Mouse (Mus musculus) CD8-positive naive resting alpha-beta T cell, adult 2 months (primary cell): ENCODE data around the gene Ddx19a.
"Not testable (repeated sequence)": the region's sequence is repeated elsewhere in the genome, so short reads cannot be mapped to it uniquely, and the experiment has no call there.

Experiments
- DNase-seq, 2 experiments: peaks; one replicate each; pipeline ENCODE4 v3.0.0; 2022; ENCODE audit warnings: low read depth in 2 of 2, low spot score in 2 of 2

Gene Ddx19a

DNA sequence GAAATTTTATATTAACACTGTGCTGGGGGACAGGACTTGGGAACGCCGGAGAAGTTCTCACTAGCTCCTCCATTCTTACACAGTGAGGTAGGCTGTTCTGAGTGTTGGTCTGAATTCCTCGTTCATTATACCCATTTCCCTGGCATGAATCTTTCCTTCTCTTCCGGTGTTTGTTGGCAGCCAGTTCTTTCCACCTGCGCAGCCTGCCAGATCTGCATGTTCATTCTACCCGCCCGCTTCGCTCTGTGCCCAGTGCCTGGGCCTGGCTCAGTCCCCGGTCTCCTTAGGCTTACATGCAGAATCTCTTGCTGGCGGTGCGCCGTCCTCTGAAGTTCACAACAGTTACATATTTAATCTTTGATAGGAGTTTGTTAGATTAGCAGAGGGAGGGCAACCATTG, 61.4 kb downstream of the Ddx19a start:
- DNase-seq = no peak

- no peak for DNase-seq
Observed at GRCm38 (mm10) chr8:110933272-110933671, 64.3 kb downstream of the Ddx19a start.

DNA sequence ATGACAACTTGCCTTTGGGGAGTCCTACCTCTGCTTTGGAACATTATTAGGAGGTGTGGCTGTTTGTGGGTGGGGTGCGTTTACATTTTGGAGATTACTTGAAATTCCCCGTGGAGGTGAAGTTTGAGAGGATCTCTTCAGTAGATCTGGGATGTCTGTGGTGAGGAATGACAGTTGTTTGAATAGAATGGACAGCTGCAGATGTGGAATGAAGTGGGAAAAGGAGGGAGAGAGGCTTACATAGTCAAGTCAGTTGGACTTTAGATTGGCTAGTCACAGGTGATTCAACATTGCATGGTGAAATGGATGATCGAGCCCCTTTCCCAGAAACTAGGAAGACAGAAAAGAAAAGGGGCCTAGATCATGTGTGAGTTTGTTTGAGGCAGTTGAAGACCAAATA, 65.2 kb downstream of the Ddx19a start:
- no peak for DNase-seq

DNA sequence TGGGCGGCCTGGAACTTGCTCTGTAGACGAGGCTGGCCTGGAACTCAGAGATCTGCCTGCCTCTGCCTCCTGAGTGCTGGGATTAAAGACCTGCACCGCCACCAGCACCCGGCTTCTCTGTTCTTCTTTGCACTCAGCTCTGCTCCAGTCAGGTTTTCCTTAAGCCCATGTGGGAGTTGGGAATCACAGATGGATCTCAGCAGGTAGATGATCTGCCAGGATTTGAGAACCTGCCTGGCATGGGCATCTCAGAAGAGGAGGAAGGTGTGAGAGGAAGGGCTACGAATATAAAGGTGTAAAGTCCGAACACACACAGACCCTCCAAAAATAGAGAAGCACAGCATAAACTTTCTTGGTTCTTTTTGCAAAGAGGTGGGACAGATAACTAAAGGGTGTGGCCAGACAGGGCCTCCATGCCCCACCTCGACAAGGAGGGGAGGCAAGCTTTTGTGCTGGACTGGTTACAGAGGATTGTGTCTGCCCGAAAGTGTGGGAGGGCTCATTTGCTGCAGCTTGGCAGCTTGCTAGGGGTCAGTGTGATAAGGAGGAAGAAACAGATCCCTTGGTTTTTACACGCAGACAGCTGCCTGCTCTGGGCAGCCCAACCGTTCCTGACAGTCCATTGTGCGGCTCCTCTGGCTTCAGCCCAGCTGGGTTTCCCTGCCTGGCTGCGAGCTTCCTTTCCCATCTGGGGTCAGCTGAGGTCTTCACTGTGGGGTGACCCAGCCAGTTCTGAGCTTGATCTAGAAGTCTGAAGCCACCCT, 66.2 kb downstream of the Ddx19a start:
- DNase-seq = no peak

- DNase-seq = not testable (repeated sequence)
Observed at GRCm38 (mm10) chr8:110929672-110930071, 67.9 kb downstream of the Ddx19a start.

DNA sequence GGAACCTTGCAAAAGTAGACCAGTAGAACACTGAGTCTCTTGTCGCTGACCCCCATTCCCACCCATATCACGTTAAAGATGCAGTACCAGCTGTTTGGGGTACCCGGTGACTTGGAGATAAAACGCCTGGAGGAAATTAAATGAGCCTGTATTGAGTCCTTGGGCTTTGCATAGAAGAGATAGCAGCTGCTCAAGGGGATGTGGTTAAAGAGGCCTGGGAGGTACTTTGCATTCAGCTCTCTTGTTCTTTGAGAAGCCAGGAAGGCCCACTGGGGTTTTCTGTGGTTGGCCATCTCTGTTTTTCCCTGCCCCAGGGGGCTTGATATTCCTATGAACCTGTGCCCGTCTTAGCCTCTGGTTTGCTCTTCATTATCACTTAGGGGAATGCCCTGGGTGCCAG, 68.5 kb downstream of the Ddx19a start:
- DNase-seq = no peak

- no peak for DNase-seq
Observed at GRCm38 (mm10) chr8:110928435-110928834, 69.2 kb downstream of the Ddx19a start.

GRCm38 (mm10) chr8:110926690-110927089, 70.9 kb downstream of the Ddx19a start:
- DNase-seq = no peak

DNA sequence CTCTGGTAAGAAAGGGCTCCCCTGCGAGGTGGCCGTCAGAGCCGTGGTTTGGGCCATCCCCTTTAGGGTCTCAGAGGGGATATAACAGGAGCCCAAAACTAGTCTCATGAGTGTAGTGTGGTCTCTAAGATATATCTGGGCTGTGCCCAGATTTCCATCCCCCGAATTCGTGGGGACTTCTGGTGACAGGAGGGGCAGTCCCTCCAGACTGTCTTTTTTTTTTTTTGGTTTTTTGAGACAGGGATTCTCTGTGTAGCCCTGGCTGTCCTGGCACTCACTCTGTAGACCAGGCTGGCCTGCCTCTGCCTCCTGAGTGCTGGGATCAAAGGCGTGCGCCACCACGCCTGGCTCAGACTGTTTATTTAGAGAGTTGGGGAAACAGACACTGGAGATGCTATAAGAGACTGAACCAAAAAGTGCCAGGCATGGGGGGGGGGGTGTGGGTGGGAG, 71.9 kb downstream of the Ddx19a start:
- no peak for DNase-seq
